Mouse (Mus musculus) small intestine, adult 2 months (tissue): ENCODE measurements at regions not wholly inside any gene's neighbourhood (a gene's known extent, or its start where the extent isn't known, plus 50 kb on each side); places are given as distances from the start of the nearest gene placed in this dataset.

Experiments
- CTCF ChIP-seq: fragments of 200-500 bp; IDR thresholded peaks from 2 replicates; pipeline ENCODE4 v1.5.1; 2012; ENCODE audit warnings: low read depth, mild to moderate bottlenecking, control low read depth, inconsistent platforms, low read length, moderate library complexity, mixed read lengths; ENCODE audit not compliant: insufficient replicate concordance, insufficient read length; ENCODE audit errors: extremely low read depth
- POLR2A ChIP-seq: fragments of 200-500 bp; IDR thresholded peaks from 2 replicates; pipeline ENCODE4 v1.6.1; 2012; ENCODE audit warnings: low read depth, mild to moderate bottlenecking, control low read depth, inconsistent platforms, low read length, moderate library complexity

- TF ChIP-seq POLR2A (no peak), CTCF (no peak)
These were observed 61.6 kb upstream of the Dlk1 start for GRCm38 (mm10) chr12:109390978-109391377.
